Mouse (Mus musculus) intestine, postnatal 0 days (tissue): ENCODE results near the gene Rhpn2. TPM values are rescaled to one million over a fixed set of nuclear protein-coding genes. Genes with fewer than 3 reads are reported as not detected.

Experiments
- ATAC-seq: fragments of 200-750 bp; cut with Nextera tagmentation; 2 replicates; pipeline ENCODE4 v1.8.0; 2017; ENCODE audit warnings: mild to moderate bottlenecking, moderate TSS enrichment, moderate library complexity
- H3K27ac ChIP-seq: fragments of 300-500 bp; sonication (generic); 2 replicates; pipeline ENCODE4 v1.5.1; 2014; ENCODE audit warnings: mild to moderate bottlenecking, low read depth, low read length, moderate library complexity
- H3K27me3 ChIP-seq: fragments of 300-500 bp; sonication (generic); replicated peaks from 2 replicates; pipeline ENCODE4 v1.6.1; 2014; ENCODE audit warnings: low read length, mixed read lengths; ENCODE audit not compliant: control insufficient read depth, insufficient read depth
- H3K36me3 ChIP-seq: fragments of 300-500 bp; sonication (generic); 2 replicates; pipeline ENCODE4 v1.6.1; 2014; ENCODE audit warnings: mild to moderate bottlenecking, moderate library complexity; ENCODE audit not compliant: control insufficient read depth, insufficient read depth
- H3K4me1 ChIP-seq: fragments of 300-500 bp; sonication (generic); replicated peaks from 2 replicates; pipeline ENCODE4 v1.6.1; 2014; ENCODE audit warnings: antibody characterized with exemption, low read length, mixed read lengths; ENCODE audit not compliant: control insufficient read depth, insufficient read depth
- H3K4me2 ChIP-seq: fragments of 300-500 bp; sonication (generic); replicated peaks from 2 replicates; pipeline ENCODE4 v1.6.1; 2014; ENCODE audit warnings: low read depth, mild to moderate bottlenecking, moderate library complexity
- H3K4me3 ChIP-seq: fragments of 300-500 bp; sonication (generic); 2 replicates; pipeline ENCODE4 v1.5.1; 2014; ENCODE audit warnings: low read depth, low read length
- H3K9ac ChIP-seq: fragments of 300-500 bp; sonication (generic); 2 replicates; pipeline ENCODE4 v1.6.1; 2014; ENCODE audit warnings: mild to moderate bottlenecking, low read depth, low read length
- H3K9me3 ChIP-seq: fragments of 300-500 bp; sonication (generic); 2 replicates; pipeline ENCODE4 v1.6.1; 2016; ENCODE audit warnings: mixed run types; ENCODE audit not compliant: control insufficient read depth
- CTCF ChIP-seq: sonication (generic); IDR thresholded peaks from 2 replicates; pipeline ENCODE4 v1.5.1; 2016; ENCODE audit warnings: low read depth, mild to moderate bottlenecking, control low read depth, antibody characterized with exemption, moderate library complexity
- WGBS: fragments of 180-500 bp; shearing (Covaris S2); extraction: QIAGEN DNeasy Blood & Tissue Kit; methylation state at CpG from one replicate; pipeline ENCODE4 v1.1.7; 2014; 5-methylcytosine and 5-hydroxymethylcytosine counted together
- polyA plus RNA-seq: library from polyadenylated mRNA; unstranded; fragments of >200 nt; fragmentation: Nextera tagmentation; extraction: Ambion mirVana; gene quantifications from 2 replicates; pipeline ENCODE4 v1.2.1, GENCODE M21; 2015

The Rhpn2 gene
- polyA plus RNA-seq, 1 experiment from 2014 or later = 63.3 TPM

GRCm38 (mm10) chr7:35380351-35380750 lies 46.4 kb downstream of the Rhpn2 start:
- no peak for TF ChIP-seq CTCF
- Histone ChIP-seq H3K36me3 (peaks cover 54% of the 10 kb centered on the region), H3K4me2 (no peak overlapping the region), H3K27me3 (no peaks in the 10 kb centered on the region), H3K9ac (no peak overlapping the region), H3K4me3 (no peak overlapping the region), H3K9me3 (no peaks in the 10 kb centered on the region), H3K4me1 (no peaks in the 10 kb centered on the region), H3K27ac (peak overlapping the region; percentile 50)
- WGBS = 66% methylated on average over 8 of the region's 8 CpGs
- ATAC-seq = no peak

GRCm38 (mm10) chr7:35381861-35382260 lies 47.9 kb downstream of the Rhpn2 start:
- H3K27ac ChIP-seq = no peak overlapping the region

GRCm38 (mm10) chr7:35382706-35383353 lies 48.9 kb downstream of the Rhpn2 start:
- H3K4me2 ChIP-seq = no peak overlapping the region
- 16% methylated on average over 2 of the region's 2 CpGs for WGBS
- no peak; the same call in 1 of the 2 replicates for TF ChIP-seq CTCF
- H3K27me3 ChIP-seq = no peaks in the 10 kb centered on the region
- no peaks in the 10 kb centered on the region for H3K4me1 ChIP-seq
- peak; percentile 92 for ATAC-seq
- peaks cover 62% of the 10 kb centered on the region for H3K36me3 ChIP-seq
- H3K4me3 ChIP-seq = no peak overlapping the region
- H3K27ac ChIP-seq = 0 out of 2 replicates have a peak overlapping the region, but pooled peaks have one; percentile 7
- no peak overlapping the region for H3K9ac ChIP-seq
- H3K9me3 ChIP-seq = no peaks in the 10 kb centered on the region

More at GRCm38 (mm10) chr7:35381861-35382260, 47.9 kb downstream of the Rhpn2 start:
- 56% methylated on average over 16 of the region's 16 CpGs for WGBS
- no peaks in the 10 kb centered on the region for H3K9me3 ChIP-seq
- peaks cover 62% of the 10 kb centered on the region for H3K36me3 ChIP-seq
- H3K4me1 ChIP-seq = no peaks in the 10 kb centered on the region
- TF ChIP-seq CTCF = no peak
- H3K4me3 ChIP-seq = no peak overlapping the region
- no peak for ATAC-seq
- no peak overlapping the region for H3K4me2 ChIP-seq
- no peak overlapping the region for H3K9ac ChIP-seq
- H3K27me3 ChIP-seq = no peaks in the 10 kb centered on the region

GRCm38 (mm10) chr7:35386525-35386952 lies 52.6 kb downstream of the Rhpn2 start:
- Histone ChIP-seq H3K27me3 (no peaks in the 10 kb centered on the region), H3K27ac (no peak overlapping the region; the same call in 1 of the 2 replicates), H3K36me3 (peaks cover 57% of the 10 kb centered on the region), H3K4me1 (no peaks in the 10 kb centered on the region), H3K4me2 (no peak overlapping the region), H3K4me3 (no peak overlapping the region), H3K9ac (0 out of 2 replicates have a peak overlapping the region, but pooled peaks have one; percentile 7), H3K9me3 (no peaks in the 10 kb centered on the region)
- no peak for ATAC-seq
- peak; percentile 71 for TF ChIP-seq CTCF
- WGBS = 53% methylated on average over 6 of the region's 6 CpGs

GRCm38 (mm10) chr7:35388694-35389093 lies 54.7 kb downstream of the Rhpn2 start:
- Histone ChIP-seq H3K9me3 (no peaks in the 10 kb centered on the region), H3K4me1 (no peaks in the 10 kb centered on the region), H3K27me3 (no peaks in the 10 kb centered on the region), H3K4me3 (no peak overlapping the region), H3K4me2 (no peak overlapping the region), H3K9ac (no peak overlapping the region), H3K27ac (no peak overlapping the region), H3K36me3 (peaks cover 66% of the 10 kb centered on the region)
- 60% methylated on average over 6 of the region's 6 CpGs for WGBS
- TF ChIP-seq CTCF = no peak
- ATAC-seq = no peak

GRCm38 (mm10) chr7:35392935-35393334 lies 59.0 kb downstream of the Rhpn2 start:
- Histone ChIP-seq H3K27ac (no peak overlapping the region), H3K27me3 (no peaks in the 10 kb centered on the region), H3K36me3 (peaks cover 36% of the 10 kb centered on the region), H3K4me2 (no peak overlapping the region), H3K4me1 (no peaks in the 10 kb centered on the region), H3K4me3 (no peak overlapping the region), H3K9ac (no peak overlapping the region), H3K9me3 (no peaks in the 10 kb centered on the region)
- 51% methylated on average over 5 of the region's 5 CpGs for WGBS
- TF ChIP-seq CTCF = peak; percentile 69
- ATAC-seq = no peak
